In the genomic region with DNA sequence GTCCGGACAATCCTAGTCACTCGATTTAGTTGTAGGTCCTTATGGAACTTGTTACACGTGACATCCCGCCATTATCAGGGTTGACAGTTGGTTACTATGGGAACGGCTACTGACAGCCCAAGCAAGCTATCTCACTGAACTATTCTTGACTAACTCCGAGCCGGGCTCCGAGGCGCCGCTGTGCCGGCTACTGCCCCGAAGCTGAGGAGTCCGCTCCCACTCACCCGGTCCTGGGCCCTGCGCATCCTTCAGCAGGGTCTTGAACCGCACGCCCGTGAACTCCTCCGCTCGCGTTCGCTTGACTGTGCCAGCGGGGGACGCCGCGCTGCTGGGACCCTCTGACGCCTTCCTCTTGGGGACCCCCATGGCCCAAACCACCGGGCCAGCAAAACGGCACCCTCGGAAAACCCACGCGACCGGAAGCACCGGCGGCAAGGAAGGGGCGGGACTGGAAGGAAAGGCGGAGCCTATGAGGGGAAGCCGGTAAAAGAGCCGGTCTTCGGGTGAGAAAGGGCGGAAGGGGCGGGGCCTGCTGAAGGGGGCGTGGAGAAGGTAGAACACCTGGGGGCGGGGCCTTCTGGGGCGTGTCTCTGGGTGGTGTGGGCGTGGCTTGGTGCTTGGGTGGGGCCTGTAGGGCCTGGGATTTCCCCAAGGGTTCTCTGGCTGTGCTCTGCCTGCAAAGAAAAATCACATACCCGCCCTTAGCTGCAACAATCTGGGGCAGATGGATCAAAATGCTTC, we compare ENCODE assay signal across 1 mouse cellular context.
TF ChIP-seq lines count a peak whose summit lies in the region.

Urb1 (minus strand) TSS at position 439 of the 741 bp plus-strand sequence.

TF ChIP-seq in MEL, 35 proteins besides CTCF, POLR2A, EP300 and RAD21 (continued from another document):
- TF ChIP-seq UBTF (IDR thresholded peaks at IDR 0.05; ENCODE audit: borderline replicate concordance, insufficient read depth, low read depth, low read length) (no peak), USF1 (IDR thresholded peaks at IDR 0.05; ENCODE audit: low read depth, low read length) (peak; percentile 55), USF2 (IDR thresholded peaks at IDR 0.05; ENCODE audit: borderline replicate concordance in 1 of 2, insufficient read depth in 1 of 2, low read depth in 1 of 2, low read length in 2 of 2) (no peak), MYB (IDR thresholded peaks at IDR 0.05; ENCODE audit: low read depth, low read length) (no peak), NRF1 (IDR thresholded peaks at IDR 0.05; ENCODE audit: insufficient read depth, low read depth, low read length, poor library complexity, severe bottlenecking) (no peak), JUND (IDR thresholded peaks at IDR 0.05; ENCODE audit: low read depth, low read length) (no peak), SMC3 (IDR thresholded peaks at IDR 0.05; ENCODE audit: low read depth, low read length) (no peak), HCFC1 (IDR thresholded peaks at IDR 0.05; ENCODE audit: low read depth, low read length) (peak; percentile 70)
